Mouse (Mus musculus) ovary, postnatal 36 days (tissue): ENCODE measurements around the gene Pou2af1.

Experiments
- DNase-seq: peaks from one replicate; pipeline ENCODE4 v3.0.0; 2022; ENCODE audit warnings: low spot score, mixed read lengths

Gene Pou2af1

GRCm38 (mm10) chr9:51225636-51226166 is 12.2 kb downstream of the Pou2af1 start:
- DNase-seq: no peak

DNA sequence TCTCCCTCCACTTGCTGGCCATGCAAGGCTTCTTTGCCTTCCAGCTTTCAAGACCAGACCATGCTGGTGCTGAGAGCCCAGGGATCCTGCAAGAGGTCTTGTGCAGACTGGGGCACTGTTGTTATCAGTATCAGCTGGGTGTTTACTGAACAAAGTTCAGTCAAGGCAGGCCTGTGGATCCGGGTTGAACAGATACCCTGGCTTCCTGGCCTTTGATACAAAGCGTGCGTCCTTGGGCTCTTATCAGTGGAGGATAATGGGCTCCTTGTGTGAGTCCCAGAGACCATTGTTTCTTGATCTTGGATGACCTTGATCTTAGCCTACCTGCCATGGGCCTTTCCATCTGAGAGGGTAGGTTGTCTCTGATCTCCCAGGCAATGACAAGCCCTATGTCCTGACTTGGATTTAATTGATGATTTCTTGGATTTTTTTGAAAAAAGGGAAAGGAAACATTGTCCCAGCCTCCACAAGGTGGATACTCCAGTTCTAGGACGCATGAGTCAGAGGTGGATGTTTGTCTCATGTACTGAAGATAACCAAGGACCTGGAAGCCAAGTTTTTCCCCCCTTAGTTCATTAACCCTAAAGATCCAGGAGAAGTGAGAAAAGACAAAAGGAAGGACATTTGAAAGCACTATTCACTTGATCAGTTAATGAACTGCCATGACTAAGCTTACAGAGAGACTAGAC is 17.3 kb downstream of the Pou2af1 start:
- DNase-seq: no peak

- no peak for DNase-seq
Observed at GRCm38 (mm10) chr9:51232163-51232562, 18.7 kb downstream of the Pou2af1 start.

- peak; percentile 17 for DNase-seq
Observed at GRCm38 (mm10) chr9:51238741-51239385, 25.4 kb downstream of the Pou2af1 start.

DNA sequence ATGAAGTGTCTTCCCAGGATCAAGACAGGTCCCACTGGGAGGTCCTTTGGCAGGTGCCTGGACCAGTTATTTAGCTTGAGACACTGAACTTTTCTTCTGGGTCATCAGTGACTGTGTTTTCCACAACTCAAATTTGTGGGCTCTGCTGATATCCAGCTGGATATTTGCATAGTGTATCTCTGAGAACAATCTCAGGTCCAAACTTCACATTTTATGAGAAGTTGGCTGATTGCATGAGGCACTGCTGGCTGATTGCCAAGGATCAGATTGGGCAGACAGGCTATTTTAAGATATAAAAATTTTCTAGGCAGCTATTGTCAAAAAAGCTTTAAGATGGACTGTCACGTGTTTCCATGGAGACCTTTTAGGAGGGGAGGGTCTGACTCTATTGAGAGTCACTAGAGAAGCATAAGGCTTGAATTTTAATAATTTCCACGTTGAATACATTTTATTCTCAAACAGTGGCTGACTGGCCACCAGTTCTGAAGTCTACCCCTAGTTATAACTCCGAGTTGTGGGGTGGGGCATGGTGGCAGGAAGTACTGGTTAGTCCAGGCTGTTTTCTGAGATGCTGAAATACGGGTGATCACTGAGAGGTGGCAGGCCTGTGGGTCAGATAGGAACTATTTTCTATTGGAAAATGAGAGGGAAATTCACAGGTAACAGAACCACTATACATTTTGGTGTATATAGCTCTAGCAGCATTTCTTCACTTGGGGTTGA is 43.4 kb downstream of the Pou2af1 start:
- no peak for DNase-seq

GRCm38 (mm10) chr9:51258426-51258825 is 44.9 kb downstream of the Pou2af1 start:
- no peak for DNase-seq

GRCm38 (mm10) chr9:51268852-51269251 is 55.3 kb downstream of the Pou2af1 start:
- no peak for DNase-seq

DNA sequence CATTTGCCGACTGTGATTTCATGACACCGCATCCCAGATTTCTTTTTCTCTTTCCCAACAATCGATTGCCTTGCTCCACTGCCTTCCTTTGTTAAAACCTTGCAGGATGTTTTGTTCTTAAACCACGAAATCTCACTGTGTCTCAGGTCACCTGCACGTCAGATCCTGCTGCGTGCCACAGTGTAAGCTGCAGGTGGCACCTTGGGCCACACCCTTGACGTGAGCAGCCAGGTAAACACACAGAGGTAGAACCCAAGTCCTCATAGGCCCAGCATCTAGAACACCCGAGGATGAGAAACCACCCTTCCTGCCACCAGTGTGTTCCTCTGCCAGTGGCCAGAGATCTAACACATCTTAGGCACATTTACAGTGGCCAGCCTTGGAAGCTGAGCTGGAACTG is 57.6 kb downstream of the Pou2af1 start:
- DNase-seq: no peak

GRCm38 (mm10) chr9:51272102-51272501 is 58.6 kb downstream of the Pou2af1 start:
- no peak for DNase-seq

GRCm38 (mm10) chr9:51273581-51274154 is 60.2 kb downstream of the Pou2af1 start:
- no peak for DNase-seq

DNA sequence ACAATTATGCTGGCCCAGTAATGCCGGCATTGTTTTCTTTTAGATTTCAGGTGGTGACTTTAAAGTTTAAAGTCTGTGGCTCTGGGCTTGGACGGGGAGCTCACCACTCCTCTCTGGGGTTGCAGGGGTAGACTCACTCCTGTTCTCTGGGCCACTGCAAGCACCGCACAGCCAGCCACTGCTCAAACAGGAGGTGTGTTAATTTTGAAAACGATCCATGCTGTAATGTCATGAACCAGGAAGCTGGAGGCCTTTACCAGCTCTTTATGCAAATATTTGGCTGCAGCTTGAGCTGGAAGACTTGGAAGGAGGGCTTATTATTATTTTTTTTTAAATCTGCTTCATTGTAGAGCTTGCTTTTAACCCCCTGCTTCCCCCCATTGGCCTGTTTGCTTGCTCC is 61.2 kb downstream of the Pou2af1 start:
- DNase-seq: no peak

GRCm38 (mm10) chr9:51277834-51278498 is 64.5 kb downstream of the Pou2af1 start:
- DNase-seq: no peak

DNA sequence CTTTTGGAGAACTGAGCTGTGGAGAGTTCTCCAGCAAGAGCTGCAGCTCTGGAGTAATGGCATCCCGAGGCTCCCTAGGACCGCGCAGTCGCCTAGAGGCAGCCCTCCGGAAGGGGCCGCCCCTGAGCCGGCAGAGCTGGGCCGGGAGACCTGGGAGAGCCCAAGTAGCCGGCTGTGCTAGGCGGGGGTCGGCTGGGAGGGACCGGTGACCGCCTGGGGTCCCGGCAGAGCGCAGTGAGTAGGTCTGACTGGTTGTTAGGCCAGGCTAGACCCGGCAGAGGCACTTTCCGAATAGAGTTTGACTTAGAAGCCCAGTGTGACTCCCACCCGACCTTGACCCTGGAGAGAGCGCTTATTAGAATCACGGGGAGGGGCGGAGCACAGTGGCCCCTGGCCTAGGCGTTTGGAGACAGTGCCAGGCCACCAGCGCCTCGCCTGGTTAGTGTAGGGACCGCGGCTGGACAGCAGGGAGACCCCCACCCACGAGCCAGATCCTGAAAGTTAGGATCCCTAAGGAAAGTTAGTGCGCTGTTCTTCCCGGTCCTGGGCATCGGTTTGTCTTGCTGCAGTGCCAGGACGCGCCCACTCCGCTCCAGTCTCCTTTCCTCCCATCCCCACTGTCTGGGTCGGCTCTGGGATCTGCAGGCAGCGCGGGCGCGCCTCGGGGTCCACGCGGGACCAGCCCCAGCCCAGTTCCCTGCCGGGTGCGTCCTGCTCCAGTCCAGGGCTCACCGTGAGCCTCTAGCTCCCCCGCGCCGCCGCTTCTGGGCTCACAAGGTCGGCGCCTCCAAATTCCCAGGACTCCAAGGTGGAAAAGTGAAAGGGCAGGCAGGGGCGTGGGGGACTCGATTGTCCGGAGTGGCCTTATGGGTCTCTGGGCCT is 65.2 kb downstream of the Pou2af1 start, which contains the start of gene Colca2:
TSS of gene Colca2 (minus strand) at position 70 of the 882 bp plus-strand sequence.
- peak; percentile 86 for DNase-seq

DNA sequence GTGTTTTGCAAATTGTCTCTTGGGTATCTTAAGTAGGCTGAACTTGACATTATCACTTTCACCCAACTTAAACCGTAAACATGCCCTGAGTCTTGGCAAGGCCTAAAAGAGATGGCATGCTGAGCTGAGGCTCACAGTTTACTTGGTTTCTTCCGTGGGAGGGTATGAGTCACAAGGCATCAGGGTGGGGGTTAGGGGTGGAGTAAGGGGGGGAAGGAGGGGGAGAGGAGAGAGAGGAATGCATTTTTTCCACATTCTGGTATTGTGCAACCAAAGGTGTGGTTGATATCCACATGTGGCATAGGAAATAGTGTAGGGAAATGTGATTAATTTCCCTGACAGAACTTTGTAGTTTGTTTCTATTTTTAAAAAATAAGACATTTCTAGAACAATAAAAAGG is 72.6 kb downstream of the Pou2af1 start:
- DNase-seq: no peak
